Mouse (Mus musculus): ENCODE data around the gene Mpzl2. TPM values are rescaled to one million over a fixed set of nuclear protein-coding genes. Genes with fewer than 3 reads are reported as not detected.
A peak's percentile ranks its signal among the peaks of the same experiment; 100 is the strongest.

Gene Mpzl2
- total and polyA plus RNA-seq, 3 experiments = 0.08 to 0.39 TPM; not detected in 1

DNA sequence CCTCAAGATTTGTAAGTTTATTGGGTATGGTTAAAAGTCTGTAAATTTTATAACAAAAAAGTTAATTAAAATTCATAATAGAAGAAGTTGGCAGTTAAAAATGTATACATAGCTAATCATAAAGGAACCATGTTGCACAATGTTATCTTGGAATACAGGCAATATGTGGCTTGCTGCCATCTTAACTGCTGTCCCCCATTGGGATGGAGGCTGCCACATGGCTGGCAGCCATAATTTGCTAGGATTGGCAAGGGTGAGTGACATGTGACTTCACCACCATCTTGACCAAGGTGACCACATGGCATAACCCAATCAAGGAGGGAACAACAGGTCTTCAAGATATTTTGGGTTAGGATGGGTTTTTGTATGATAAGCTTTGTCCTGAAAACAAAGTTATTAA is 47.3 kb upstream of the Mpzl2 start:
- peak overlapping the region in 1 of 2 experiments; percentile 10; a peak in 1 of 4 replicates for H3K4me3 ChIP-seq (ENCODE audit: control insufficient read depth in 1 of 2, insufficient read depth in 1 of 2, low read depth in 2 of 2, low read length in 2 of 2)
- no peaks in the 10 kb centered on the region for H3K27me3 ChIP-seq (ENCODE audit: control insufficient read depth in 1 of 2, insufficient read depth in 2 of 2, low read length in 2 of 2)
- H3K36me3 ChIP-seq (ENCODE audit: control insufficient read depth in 1 of 2, insufficient read depth in 2 of 2, low read length in 2 of 2) = peaks cover 0 to 44% of the 10 kb centered on the region in 2 experiments; a peak in 2 of 4 replicates
- H3K9me3 ChIP-seq (replicated peaks; ENCODE audit: insufficient read depth, low read length) = no peaks in the 10 kb centered on the region
- peaks cover 31 to 47% of the 10 kb centered on the region in 2 experiments for H3K4me1 ChIP-seq (ENCODE audit: control insufficient read depth in 1 of 2, insufficient read depth in 2 of 2, low read length in 2 of 2)
- H3K27ac ChIP-seq (ENCODE audit: control insufficient read depth, low read depth, low read length) = peak overlapping the region; percentile 89
- no peak overlapping the region for H3K9ac ChIP-seq (ENCODE audit: control insufficient read depth, low read depth, low read length, poor library complexity, severe bottlenecking)
- peak; percentile 83 for DNase-seq (ENCODE audit: low read depth, low spot score)
- no peaks in the 10 kb centered on the region for H3K79me2 ChIP-seq (ENCODE audit: control insufficient read depth, insufficient read depth, low read length, poor library complexity)
- no peak for TF ChIP-seq POLR2A (IDR thresholded peaks at IDR 0.05; ENCODE audit: control insufficient read depth in 1 of 2, insufficient read depth in 1 of 2, low read depth in 1 of 2, low read length in 2 of 2, poor library complexity in 1 of 2)
- peak; percentile 76 for TF ChIP-seq MYC (IDR thresholded peaks at IDR 0.05; ENCODE audit: low read depth, low read length)
- 0 out of 4 replicates have a peak, but pooled peaks of 1 of the 2 experiments have one; percentile 35 for TF ChIP-seq USF2 (IDR thresholded peaks at IDR 0.05; ENCODE audit: borderline replicate concordance in 1 of 2, insufficient read depth in 1 of 2, low read depth in 1 of 2, low read length in 2 of 2)
- no peak for TF ChIP-seq GABPA (IDR thresholded peaks at IDR 0.05; ENCODE audit: low read depth, low read length)
- peak; percentile 91 for TF ChIP-seq MAX (IDR thresholded peaks at IDR 0.05; ENCODE audit: low read length)
- TF ChIP-seq TAL1 (IDR thresholded peaks at IDR 0.05; ENCODE audit: low read length) = peak; percentile 73
- TF ChIP-seq MXI1 (IDR thresholded peaks at IDR 0.05; ENCODE audit: low read depth, low read length) = peak; percentile 73; the same call in 1 of the 2 replicates
- TF ChIP-seq E2F4 (IDR thresholded peaks at IDR 0.05; ENCODE audit: borderline replicate concordance, low read depth, low read length) = no peak
- TF ChIP-seq RCOR1 (IDR thresholded peaks at IDR 0.05; ENCODE audit: low read depth, low read length) = peak; percentile 61; the same call in 1 of the 2 replicates
- no peak for TF ChIP-seq RAD21 (IDR thresholded peaks at IDR 0.05; ENCODE audit: low read depth, low read length)
- peak; percentile 89 for TF ChIP-seq TCF12 (IDR thresholded peaks at IDR 0.05; ENCODE audit: low read depth, low read length)
- TF ChIP-seq MAFK (IDR thresholded peaks at IDR 0.05; ENCODE audit: borderline replicate concordance, low read depth, low read length) = peak; percentile 47; the same call in 1 of the 2 replicates
- TF ChIP-seq MAZ (IDR thresholded peaks at IDR 0.05; ENCODE audit: low read depth, low read length) = no peak
- no peak for TF ChIP-seq MEF2A (IDR thresholded peaks at IDR 0.05; ENCODE audit: extremely low read depth, insufficient replicate concordance, low read depth, low read length, poor library complexity, severe bottlenecking)
- TF ChIP-seq TBP (IDR thresholded peaks at IDR 0.05; ENCODE audit: low read depth, low read length) = no peak
- TF ChIP-seq CTCF (IDR thresholded peaks at IDR 0.05 in 2 of 3, conservative IDR thresholded peaks at IDR 0.05 in 1 of 3; ENCODE audit: control insufficient read depth in 1 of 3, insufficient read depth in 1 of 3, low read depth in 2 of 3, low read length in 3 of 3, poor library complexity in 1 of 3, severe bottlenecking in 1 of 3) = no peak
- peak; percentile 84 for TF ChIP-seq MYB (IDR thresholded peaks at IDR 0.05; ENCODE audit: low read depth, low read length)
- peak; percentile 69 for TF ChIP-seq BHLHE40 (IDR thresholded peaks at IDR 0.05; ENCODE audit: borderline replicate concordance, low read depth, low read length)
- TF ChIP-seq ZNF384 (IDR thresholded peaks at IDR 0.05; ENCODE audit: low read depth, low read length) = no peak
- no peak for TF ChIP-seq ZC3H11A (IDR thresholded peaks at IDR 0.05; ENCODE audit: low read depth, low read length)
- TF ChIP-seq ETS1 (IDR thresholded peaks at IDR 0.05; ENCODE audit: low read depth, low read length) = peak; percentile 96
- TF ChIP-seq CHD1 (IDR thresholded peaks at IDR 0.05; ENCODE audit: low read depth, low read length) = no peak; the same call in 1 of the 2 replicates
- no peak for TF ChIP-seq ZKSCAN1 (IDR thresholded peaks at IDR 0.05; ENCODE audit: low read depth, low read length)
- peak; percentile 89 to 91 for TF ChIP-seq EP300 (IDR thresholded peaks at IDR 0.05; ENCODE audit: low read depth in 1 of 2, low read length in 2 of 2)
- TF ChIP-seq NELFE (IDR thresholded peaks at IDR 0.05; ENCODE audit: low read depth, low read length) = no peak
- TF ChIP-seq POLR2AphosphoS2 (IDR thresholded peaks at IDR 0.05; ENCODE audit: low read length) = no peak
- peak; percentile 82 for TF ChIP-seq GATA1 (IDR thresholded peaks at IDR 0.05; ENCODE audit: low read depth, low read length)
- no peak for TF ChIP-seq POLR2AphosphoS5 (IDR thresholded peaks at IDR 0.05; ENCODE audit: borderline replicate concordance, low read depth, low read length)
- TF ChIP-seq ELF1 (IDR thresholded peaks at IDR 0.05; ENCODE audit: low read depth, low read length) = no peak
- 0 out of 2 replicates have a peak, but pooled peaks have one; percentile 20 for TF ChIP-seq KAT2A (conservative IDR thresholded peaks at IDR 0.05; ENCODE audit: low read depth, low read length)
- TF ChIP-seq ZMIZ1 (IDR thresholded peaks at IDR 0.05; ENCODE audit: low read depth, low read length) = no peak
- TF ChIP-seq JUND (IDR thresholded peaks at IDR 0.05; ENCODE audit: low read depth, low read length) = no peak
- peak; percentile 83; the same call in 1 of the 2 replicates for TF ChIP-seq SIN3A (IDR thresholded peaks at IDR 0.05; ENCODE audit: low read length)
- TF ChIP-seq UBTF (IDR thresholded peaks at IDR 0.05; ENCODE audit: borderline replicate concordance, insufficient read depth, low read depth, low read length) = no peak
- no peak for TF ChIP-seq NRF1 (IDR thresholded peaks at IDR 0.05; ENCODE audit: insufficient read depth, low read depth, low read length, poor library complexity, severe bottlenecking)
- no peak for TF ChIP-seq HCFC1 (IDR thresholded peaks at IDR 0.05; ENCODE audit: low read depth, low read length)
- peak; percentile 80 for TF ChIP-seq USF1 (IDR thresholded peaks at IDR 0.05; ENCODE audit: low read depth, low read length)
